8 mouse cellular contexts compared by ENCODE assay signal in the genomic region with DNA sequence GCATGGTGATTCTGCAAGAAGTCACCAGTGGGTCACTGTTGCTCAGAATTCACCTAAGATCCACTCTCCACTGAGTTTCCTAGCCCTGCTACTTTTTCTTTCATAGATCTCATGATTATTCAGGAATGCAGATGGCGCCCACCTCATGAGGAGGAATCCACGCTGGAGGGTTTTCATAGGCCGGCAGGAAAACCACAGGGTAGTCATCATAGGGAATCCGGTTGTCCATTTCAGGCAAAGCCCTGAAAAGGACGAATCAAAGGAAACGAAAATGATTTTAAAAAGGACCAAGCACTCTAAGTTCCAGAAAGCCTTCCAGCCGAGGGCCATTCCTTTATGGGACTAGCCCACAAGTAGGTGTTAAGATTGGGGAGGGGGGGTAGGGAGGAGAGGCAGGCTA. TPM values are rescaled to one million over a fixed set of nuclear protein-coding genes. Genes with fewer than 3 reads are reported as not detected.
DNase-seq lines count a peak whose midpoint lies in the region; ATAC-seq lines count a peak whose summit lies in the region.

No protein-coding gene starts in this region.

- no peaks in the 10 kb centered on the region for H3K9me3 ChIP-seq in kidney, embryonic 14.5 days (ENCODE audit: control insufficient read depth, low read length)
- H3K9me3 ChIP-seq in hindbrain, embryonic 10.5 days, result no peaks in the 10 kb centered on the region
- H3K9me3 ChIP-seq in midbrain, embryonic 11.5 days (ENCODE audit: control insufficient read depth, low read length), result no peaks in the 10 kb centered on the region

- DNase-seq in kidney, postnatal 36 days, result no peak
- DNase-seq in T-cell, adult 2 months (ENCODE audit: low spot score), result peak; percentile 1
- no peak for DNase-seq in hindbrain, embryonic 10.5 days (ENCODE audit: low spot score)
- no peak for DNase-seq in midbrain, embryonic 11.5 days (ENCODE audit: low spot score, missing footprints)
- DNase-seq in retina, embryonic 14.5 days (ENCODE audit: low spot score), result no peak

- H3K27ac ChIP-seq in kidney, embryonic 14.5 days (ENCODE audit: low read depth, low read length), result no peak overlapping the region
- H3K27ac ChIP-seq in hindbrain, embryonic 10.5 days, result peak overlapping the region; percentile 91
- no peak overlapping the region for H3K27ac ChIP-seq in midbrain, embryonic 11.5 days (ENCODE audit: low read depth, low read length)

- peaks cover 9% of the 10 kb centered on the region; the same call in 1 of the 2 replicates for H3K36me3 ChIP-seq in kidney, embryonic 14.5 days (ENCODE audit: control insufficient read depth, insufficient read depth, low read length)
- peaks cover 38% of the 10 kb centered on the region for H3K36me3 ChIP-seq in hindbrain, embryonic 10.5 days
- peaks cover 2% of the 10 kb centered on the region; the same call in 1 of the 2 replicates for H3K36me3 ChIP-seq in midbrain, embryonic 11.5 days (ENCODE audit: control insufficient read depth, insufficient read depth, low read length)

- peak overlapping the region; percentile 48 for H3K4me2 ChIP-seq in kidney, embryonic 14.5 days (replicated peaks; ENCODE audit: low read depth, low read length)
- H3K4me2 ChIP-seq in midbrain, embryonic 11.5 days, result peak overlapping the region; percentile 48

- ATAC-seq in kidney, embryonic 14.5 days (ENCODE audit: low FRiP score, low TSS enrichment), result 0 out of 2 replicates have a peak, but pooled peaks have one; percentile 18
- ATAC-seq in midbrain, embryonic 11.5 days (ENCODE audit: low FRiP score), result peak; percentile 14; the same call in 1 of the 2 replicates
- no peak for ATAC-seq in monocyte, adult 5-6 weeks (replicated peaks; ENCODE audit: insufficient number of reproducible peaks, low FRiP score, low TSS enrichment, poor library complexity, severe bottlenecking)
- no peak for ATAC-seq in cerebellum, adult (ENCODE audit: insufficient number of reproducible peaks, low FRiP score, low TSS enrichment)

- WGBS in kidney, embryonic 14.5 days, result 43% methylated on average over 7 of the region's 7 CpGs
- 49% methylated on average over 7 of the region's 7 CpGs for WGBS in hindbrain, embryonic 10.5 days
- WGBS in midbrain, embryonic 11.5 days, result 41% methylated on average over 7 of the region's 7 CpGs

- 0 out of 2 replicates have a peak, but pooled peaks cover 6% of the 10 kb centered on the region for H3K4me1 ChIP-seq in kidney, embryonic 14.5 days (ENCODE audit: control insufficient read depth, insufficient read depth, low read length)
- 0 out of 2 replicates have a peak, but pooled peaks cover 11% of the 10 kb centered on the region for H3K4me1 ChIP-seq in hindbrain, embryonic 10.5 days (replicated peaks)
- no peaks in the 10 kb centered on the region; the same call in 1 of the 2 replicates for H3K4me1 ChIP-seq in midbrain, embryonic 11.5 days (ENCODE audit: control insufficient read depth, insufficient read depth, low read length)

- peak overlapping the region; percentile 58 for H3K9ac ChIP-seq in kidney, embryonic 14.5 days (ENCODE audit: low read depth, low read length)
- H3K9ac ChIP-seq in midbrain, embryonic 11.5 days (ENCODE audit: low read length), result peak overlapping the region; percentile 57

- no peaks in the 10 kb centered on the region for H3K27me3 ChIP-seq in kidney, embryonic 14.5 days (ENCODE audit: control insufficient read depth, insufficient read depth, low read length)
- H3K27me3 ChIP-seq in hindbrain, embryonic 10.5 days (ENCODE audit: insufficient read depth, poor library complexity, severe bottlenecking), result peaks cover 13% of the 10 kb centered on the region
- peaks cover 4% of the 10 kb centered on the region; the same call in 1 of the 2 replicates for H3K27me3 ChIP-seq in midbrain, embryonic 11.5 days (ENCODE audit: control insufficient read depth, insufficient read depth, low read length)

- H3K4me3 ChIP-seq in kidney, embryonic 14.5 days (ENCODE audit: low read length), result peak overlapping the region; percentile 65
- H3K4me3 ChIP-seq in hindbrain, embryonic 10.5 days, result peak overlapping the region; percentile 70
- H3K4me3 ChIP-seq in midbrain, embryonic 11.5 days (ENCODE audit: low read depth, low read length), result peak overlapping the region; percentile 59

RNA-seq across cellular contexts. Expression of a gene that starts 0.4 kb away (rescaled TPM):
- 22.0 and 36.1 TPM in 2 replicates for polyA plus RNA-seq in kidney, embryonic 14.5 days (2014; fragmentation: Nextera tagmentation; extraction: Ambion mirVana)
- polyA plus RNA-seq in hindbrain, embryonic 10.5 days (2016; fragmentation: Nextera tagmentation; extraction: Ambion mirVana), result 32.2 and 39.0 TPM in 2 replicates
- polyA plus RNA-seq in midbrain, embryonic 11.5 days (2014; fragmentation: Nextera tagmentation; extraction: Ambion mirVana), result 52.3 and 58.7 TPM in 2 replicates
- total RNA-seq in monocyte, adult 5-6 weeks (2017), result 0.57 to 0.87 TPM in 2 of 3 replicates, not detected in the other

RNA-seq across cellular contexts. Expression of a gene that starts 1.2 kb away (rescaled TPM):
- 109 and 131 TPM in 2 replicates for polyA plus RNA-seq in kidney, embryonic 14.5 days (2014; fragmentation: Nextera tagmentation; extraction: Ambion mirVana)
- polyA plus RNA-seq in hindbrain, embryonic 10.5 days (2016; fragmentation: Nextera tagmentation; extraction: Ambion mirVana), result 134 and 146 TPM in 2 replicates
- 148 and 161 TPM in 2 replicates for polyA plus RNA-seq in midbrain, embryonic 11.5 days (2014; fragmentation: Nextera tagmentation; extraction: Ambion mirVana)
- 7.1 to 18.0 TPM (median 17.5 TPM) in 3 replicates for total RNA-seq in monocyte, adult 5-6 weeks (2017)

RNA-seq across cellular contexts. Expression of a gene that starts 19.8 kb away (rescaled TPM):
- not detected in 2 replicates for polyA plus RNA-seq in kidney, embryonic 14.5 days (2014; fragmentation: Nextera tagmentation; extraction: Ambion mirVana)
- not detected in 2 replicates for polyA plus RNA-seq in hindbrain, embryonic 10.5 days (2016; fragmentation: Nextera tagmentation; extraction: Ambion mirVana)
- not detected in 2 replicates for polyA plus RNA-seq in midbrain, embryonic 11.5 days (2014; fragmentation: Nextera tagmentation; extraction: Ambion mirVana)
- total RNA-seq in monocyte, adult 5-6 weeks (2017), result not detected in 3 replicates

RNA-seq across cellular contexts. Expression of a gene that starts 30.5 kb away (rescaled TPM):
- polyA plus RNA-seq in kidney, embryonic 14.5 days (2014; fragmentation: Nextera tagmentation; extraction: Ambion mirVana), result not detected in 2 replicates
- not detected in 2 replicates for polyA plus RNA-seq in hindbrain, embryonic 10.5 days (2016; fragmentation: Nextera tagmentation; extraction: Ambion mirVana)
- polyA plus RNA-seq in midbrain, embryonic 11.5 days (2014; fragmentation: Nextera tagmentation; extraction: Ambion mirVana), result not detected in 2 replicates
- total RNA-seq in monocyte, adult 5-6 weeks (2017), result not detected in 3 replicates

RNA-seq across cellular contexts. Expression of a gene that starts 53.1 kb away (rescaled TPM):
- not detected in 2 replicates for polyA plus RNA-seq in kidney, embryonic 14.5 days (2014; fragmentation: Nextera tagmentation; extraction: Ambion mirVana)
- not detected in 2 replicates for polyA plus RNA-seq in hindbrain, embryonic 10.5 days (2016; fragmentation: Nextera tagmentation; extraction: Ambion mirVana)
- polyA plus RNA-seq in midbrain, embryonic 11.5 days (2014; fragmentation: Nextera tagmentation; extraction: Ambion mirVana), result not detected in 2 replicates
- total RNA-seq in monocyte, adult 5-6 weeks (2017), result not detected in 3 replicates

Comparison
In these comparisons a context has a peak if more than half of its experiments do, and no peak if none do; other contexts are left out.
1. ATAC-seq: peak in kidney, embryonic 14.5 days (single experiment) and midbrain, embryonic 11.5 days (single experiment); none in monocyte, adult 5-6 weeks (single experiment) and cerebellum, adult (single experiment).
2. Peak in every context shown above with its lines, with median percentiles within 50 percentile points of each other: H3K4me3 ChIP-seq.